Mouse (Mus musculus) kidney, postnatal 0 days (tissue): ENCODE measurements at regions not wholly inside any gene's neighbourhood (a gene's known extent, or its start where the extent isn't known, plus 50 kb on each side); places are given as distances from the start of the nearest gene placed in this dataset.

Experiments
- ATAC-seq: fragments of 200-750 bp; cut with Nextera tagmentation; replicated peaks from 2 replicates; pipeline ENCODE4 v1.8.0; 2017; ENCODE audit warnings: low read depth, moderate number of reproducible peaks, moderate TSS enrichment, moderate library complexity; ENCODE audit not compliant: low FRiP score
- DNase-seq: peaks from one replicate; pipeline ENCODE4 v3.0.0-alpha.2; 2016; ENCODE audit warnings: low spot score
- H3K27ac ChIP-seq: fragments of 300-500 bp; sonication (generic); 2 replicates; pipeline ENCODE4 v1.5.1; 2014; ENCODE audit warnings: mild to moderate bottlenecking
- H3K27me3 ChIP-seq: fragments of 300-500 bp; sonication (generic); 2 replicates; pipeline ENCODE4 v1.6.1; 2014; ENCODE audit warnings: low read length, mixed read lengths; ENCODE audit not compliant: insufficient read depth
- H3K36me3 ChIP-seq: fragments of 300-500 bp; sonication (generic); 2 replicates; pipeline ENCODE4 v1.6.1; 2014; ENCODE audit warnings: low read length, mixed read lengths; ENCODE audit not compliant: insufficient read depth
- H3K4me1 ChIP-seq: fragments of 300-500 bp; sonication (generic); replicated peaks from 2 replicates; pipeline ENCODE4 v1.6.1; 2014; ENCODE audit warnings: antibody characterized with exemption, low read length, mixed read lengths; ENCODE audit not compliant: insufficient read depth
- H3K4me2 ChIP-seq: fragments of 300-500 bp; sonication (generic); 2 replicates; pipeline ENCODE4 v1.6.1; 2014; ENCODE audit warnings: mild to moderate bottlenecking, low read length, moderate library complexity, mixed read lengths
- H3K4me3 ChIP-seq: fragments of 300-500 bp; sonication (generic); replicated peaks from 2 replicates; pipeline ENCODE4 v1.5.1; 2014; ENCODE audit warnings: low read depth, low read length
- H3K9ac ChIP-seq: fragments of 300-500 bp; sonication (generic); 2 replicates; pipeline ENCODE4 v1.6.1; 2014; ENCODE audit warnings: low read depth, low read length
- H3K9me3 ChIP-seq: fragments of 300-500 bp; sonication (generic); replicated peaks from 2 replicates; pipeline ENCODE4 v1.6.1; 2016; ENCODE audit warnings: low read length, inconsistent platforms, mixed read lengths
- CTCF ChIP-seq: IDR thresholded peaks from 2 replicates; pipeline ENCODE4 v1.5.1; 2016; ENCODE audit warnings: antibody characterized with exemption, low read depth, mild to moderate bottlenecking, moderate library complexity
- WGBS: fragments of 180-500 bp; shearing (Covaris S2); extraction: QIAGEN DNeasy Blood & Tissue Kit; methylation state at CpG from one replicate; pipeline ENCODE4 v1.1.7; 2014; 5-methylcytosine and 5-hydroxymethylcytosine counted together

DNA sequence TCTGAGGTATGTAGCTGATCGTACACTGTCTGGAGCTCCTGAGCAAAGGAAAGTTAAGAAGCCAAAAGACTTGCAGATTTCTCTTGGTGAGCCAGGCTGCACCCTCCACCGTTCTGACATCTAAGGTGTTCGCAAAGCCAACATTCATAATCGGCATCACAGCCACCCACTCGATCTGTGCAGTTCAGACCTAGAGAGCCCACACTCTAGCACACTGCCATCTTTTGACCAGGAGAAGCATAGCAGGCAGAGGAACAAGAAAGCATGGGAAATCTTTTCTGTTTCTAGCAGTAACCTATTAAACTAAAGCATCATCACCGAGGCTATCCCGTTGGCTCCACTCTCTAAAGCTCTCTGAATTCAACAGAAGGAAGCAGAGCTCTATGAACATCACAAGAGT is 59.2 kb downstream of the Areg start:
- Histone ChIP-seq H3K36me3 (no peaks in the 10 kb centered on the region), H3K9ac (no peak overlapping the region), H3K4me1 (no peaks in the 10 kb centered on the region), H3K4me3 (no peak overlapping the region), H3K27me3 (no peaks in the 10 kb centered on the region), H3K4me2 (no peak overlapping the region), H3K9me3 (no peaks in the 10 kb centered on the region), H3K27ac (no peak overlapping the region)
- TF ChIP-seq CTCF = peak; percentile 67
- ATAC-seq = no peak
- peak; percentile 59 for DNase-seq
- WGBS = 41% methylated on average over 7 of the region's 7 CpGs

DNA sequence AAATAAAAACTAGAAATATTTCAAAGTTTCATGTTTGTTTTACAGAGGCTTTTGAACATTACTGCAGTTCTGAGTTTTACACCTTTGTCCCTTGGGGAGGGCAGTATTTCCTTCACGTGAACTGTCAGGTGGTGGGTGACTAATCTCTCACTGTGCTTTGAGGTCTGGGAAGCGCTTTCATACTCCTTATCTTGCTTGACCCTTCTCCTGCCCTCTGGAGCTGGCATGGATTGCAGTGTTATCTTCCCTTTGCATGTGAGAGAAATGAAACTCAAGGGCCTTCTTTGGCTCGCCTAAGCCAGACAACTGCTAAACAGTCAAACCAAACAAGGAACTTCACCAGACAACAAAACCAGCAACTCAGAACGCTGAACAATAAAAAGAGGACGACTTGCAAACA is 61.0 kb downstream of the Areg start:
- Histone ChIP-seq H3K4me2 (no peak overlapping the region), H3K4me3 (no peak overlapping the region), H3K9ac (no peak overlapping the region), H3K27me3 (no peaks in the 10 kb centered on the region), H3K4me1 (no peaks in the 10 kb centered on the region), H3K27ac (no peak overlapping the region), H3K36me3 (no peaks in the 10 kb centered on the region), H3K9me3 (no peaks in the 10 kb centered on the region)
- ATAC-seq = no peak
- WGBS = 49% methylated on average over 5 of the region's 5 CpGs
- TF ChIP-seq CTCF = no peak
- no peak for DNase-seq

DNA sequence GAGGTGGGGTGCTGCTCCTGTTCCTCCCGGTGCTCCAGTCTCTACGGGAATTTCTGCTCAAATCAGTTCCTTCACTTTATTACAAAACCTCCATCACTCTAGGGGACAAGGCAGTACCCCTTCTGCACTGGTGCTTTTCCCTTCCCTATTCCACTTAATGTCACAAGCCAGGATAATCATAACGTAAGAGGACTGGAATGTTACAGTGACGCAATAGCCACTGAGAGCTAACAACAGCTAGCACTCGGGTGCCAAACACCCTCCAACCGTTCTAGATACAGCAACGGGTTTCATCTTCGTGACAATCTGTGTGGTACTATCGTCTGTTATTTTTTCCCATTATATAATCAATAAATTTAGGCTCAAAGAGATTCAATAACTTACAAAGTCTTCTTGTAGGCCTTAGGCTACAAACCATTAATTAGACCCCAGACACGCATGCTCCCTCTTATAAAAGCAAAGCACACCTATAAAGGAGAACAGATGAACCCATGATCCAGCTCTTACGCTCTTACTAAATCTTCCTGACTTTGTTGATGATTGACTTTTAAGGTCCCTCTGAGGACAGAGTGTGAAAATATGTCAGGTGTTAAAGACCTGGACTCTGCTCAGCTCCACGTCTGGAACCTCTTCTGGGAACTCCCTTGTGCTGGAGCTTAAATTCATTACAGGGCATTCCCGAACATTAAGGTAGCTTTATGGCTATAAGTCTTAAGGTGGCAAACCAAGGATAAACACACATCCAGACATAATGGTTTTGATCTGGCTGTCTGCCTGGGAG is 65.0 kb downstream of the Areg start:
- ATAC-seq (0 out of 2 replicates have a peak, but pooled peaks have one; percentile 72), DNase-seq (peak; percentile 19)
- WGBS = 77% methylated on average over 13 of the region's 13 CpGs

DNA sequence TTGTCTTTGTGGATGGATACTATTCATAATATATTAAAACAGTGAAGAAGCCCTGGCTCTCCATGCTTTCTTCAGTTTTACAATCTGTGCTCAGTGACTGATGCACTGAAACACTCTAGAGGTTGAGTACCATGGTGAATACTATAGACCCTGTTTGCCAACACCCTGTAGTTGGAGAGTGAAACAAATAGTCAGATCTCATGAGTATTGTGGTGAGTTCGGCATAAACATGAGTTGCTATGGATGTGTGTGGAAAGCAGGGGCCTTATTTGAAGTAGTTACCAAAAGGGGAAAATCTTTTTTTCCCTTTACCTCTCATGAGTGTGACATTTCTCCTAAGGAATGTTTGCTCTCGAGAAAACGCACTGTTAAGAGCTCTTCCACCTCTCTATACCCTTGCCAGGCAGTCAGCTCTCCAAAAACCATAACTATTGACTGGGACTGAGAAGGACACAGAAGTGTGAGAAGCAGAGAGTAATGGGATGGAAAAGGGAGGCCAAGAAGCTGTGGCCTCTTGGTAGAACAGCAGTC is 66.0 kb downstream of the Areg start:
- H3K9ac ChIP-seq = no peak overlapping the region
- no peak overlapping the region for H3K4me2 ChIP-seq
- WGBS = 83% methylated on average over 3 of the region's 3 CpGs
- H3K27ac ChIP-seq = no peak overlapping the region
- ATAC-seq (no peak), DNase-seq (no peak)
- no peaks in the 10 kb centered on the region for H3K27me3 ChIP-seq
- H3K4me1 ChIP-seq = no peaks in the 10 kb centered on the region
- H3K4me3 ChIP-seq = no peak overlapping the region
- no peak for TF ChIP-seq CTCF
- no peaks in the 10 kb centered on the region for H3K9me3 ChIP-seq
- no peaks in the 10 kb centered on the region for H3K36me3 ChIP-seq

More for the DNA sequence above, 65.0 kb downstream of the Areg start:
- Histone ChIP-seq H3K27me3 (no peaks in the 10 kb centered on the region), H3K9ac (no peak overlapping the region), H3K4me2 (no peak overlapping the region), H3K4me1 (no peaks in the 10 kb centered on the region), H3K27ac (no peak overlapping the region), H3K36me3 (no peaks in the 10 kb centered on the region), H3K4me3 (no peak overlapping the region), H3K9me3 (no peaks in the 10 kb centered on the region)
- no peak for TF ChIP-seq CTCF

DNA sequence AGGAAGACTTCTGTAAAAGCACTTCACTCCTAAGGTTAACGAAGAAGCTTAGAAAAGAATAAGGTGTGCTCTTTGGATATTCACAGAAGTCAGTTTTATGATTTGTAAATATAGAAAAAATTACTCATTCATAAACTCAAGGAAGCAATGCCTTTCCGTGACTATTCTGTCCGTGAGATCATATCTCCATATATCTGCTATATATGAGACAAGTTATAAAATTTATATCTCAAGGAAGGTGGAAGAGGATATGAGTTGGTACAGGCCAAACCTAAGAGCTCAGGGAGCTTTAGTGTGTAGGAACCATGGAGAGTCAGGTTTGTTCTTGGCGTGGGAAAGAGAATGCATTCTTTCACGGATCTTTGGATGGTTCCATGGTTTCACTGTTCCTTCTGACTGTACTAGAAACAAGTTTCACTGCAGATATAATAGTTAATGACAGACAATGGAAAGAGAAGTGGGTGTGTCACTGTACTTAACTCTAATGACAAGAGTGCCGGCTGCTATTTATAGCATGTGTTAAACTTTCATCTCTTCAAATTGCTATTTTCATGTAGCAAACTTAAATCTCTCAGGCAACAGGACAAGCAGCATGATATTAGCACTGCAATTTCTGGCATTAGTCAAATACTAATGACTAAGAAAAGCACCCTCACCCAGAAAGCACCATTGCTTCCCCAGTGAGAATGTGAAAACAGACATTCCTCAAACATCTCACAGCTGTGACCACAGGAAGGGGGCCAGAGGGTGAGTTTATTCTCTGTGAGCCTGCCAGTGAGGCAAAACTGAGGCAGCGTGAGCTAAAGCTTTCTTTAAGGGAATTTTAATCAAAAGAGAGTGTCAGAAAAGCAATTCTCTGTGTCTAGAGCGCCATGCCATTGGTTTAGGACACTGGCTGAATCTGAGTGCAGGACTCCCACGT is 67.4 kb downstream of the Areg start:
- Histone ChIP-seq H3K9me3 (no peaks in the 10 kb centered on the region), H3K4me3 (no peak overlapping the region), H3K9ac (no peak overlapping the region), H3K4me2 (no peak overlapping the region), H3K4me1 (no peaks in the 10 kb centered on the region), H3K36me3 (no peaks in the 10 kb centered on the region), H3K27ac (no peak overlapping the region), H3K27me3 (no peaks in the 10 kb centered on the region)
- no peak for DNase-seq
- 76% methylated on average over 9 of the region's 9 CpGs for WGBS
- ATAC-seq = no peak
- no peak for TF ChIP-seq CTCF

DNA sequence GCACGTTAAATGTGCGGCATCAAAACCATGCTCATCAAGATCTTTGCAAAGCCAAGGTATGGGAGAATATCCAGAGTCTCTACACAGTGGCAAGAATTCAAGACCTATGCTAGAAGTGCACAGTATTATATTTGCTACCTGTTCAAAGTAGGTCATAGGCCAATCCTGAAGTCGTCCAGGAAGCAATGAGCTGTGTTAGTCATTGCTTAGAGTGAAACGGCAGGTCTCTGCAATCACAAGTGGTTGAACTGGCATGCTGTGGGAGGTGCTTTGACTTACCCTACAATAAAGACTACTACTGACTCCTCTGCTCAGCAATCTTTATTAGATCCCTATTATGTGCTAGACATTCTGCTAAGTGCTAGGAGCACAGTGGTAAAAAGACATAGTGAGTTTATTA is 80.8 kb downstream of the Areg start:
- ATAC-seq (no peak), DNase-seq (no peak)
- WGBS = 71% methylated on average over 4 of the region's 4 CpGs
- H3K9me3 ChIP-seq = no peaks in the 10 kb centered on the region
- H3K36me3 ChIP-seq = no peaks in the 10 kb centered on the region
- no peaks in the 10 kb centered on the region for H3K27me3 ChIP-seq
- no peaks in the 10 kb centered on the region for H3K4me1 ChIP-seq
- no peak overlapping the region for H3K4me2 ChIP-seq
- H3K4me3 ChIP-seq = no peak overlapping the region
- TF ChIP-seq CTCF = no peak
- no peak overlapping the region for H3K9ac ChIP-seq
- H3K27ac ChIP-seq = no peak overlapping the region
